Mouse (Mus musculus): Measurements from ENCODE around the gene Ahnak.

- TF ChIP-seq CTCF (IDR thresholded peaks at IDR 0.05; ENCODE audit: extremely low read depth, insufficient read length, insufficient replicate concordance, low read depth, low read length) (no peak), POLR2A (IDR thresholded peaks at IDR 0.05; ENCODE audit: low read depth, low read length) (no peak)
Observed at GRCm38 (mm10) chr19:9033412-9034340, 44.6 kb downstream of the Ahnak start.
